Mouse (Mus musculus): Measurements from ENCODE around the gene Pctp. TPM values are rescaled to one million over a fixed set of nuclear protein-coding genes. Genes with fewer than 3 reads are reported as not detected.

The Pctp gene
- 3.6 and 5.1 TPM in 2 replicates for polyA plus RNA-seq (2012; rRNA removed)
- 4.3 TPM in 2 replicates for polyA plus RNA-seq (2014; fragmentation: Nextera tagmentation; extraction: Ambion mirVana)

DNA sequence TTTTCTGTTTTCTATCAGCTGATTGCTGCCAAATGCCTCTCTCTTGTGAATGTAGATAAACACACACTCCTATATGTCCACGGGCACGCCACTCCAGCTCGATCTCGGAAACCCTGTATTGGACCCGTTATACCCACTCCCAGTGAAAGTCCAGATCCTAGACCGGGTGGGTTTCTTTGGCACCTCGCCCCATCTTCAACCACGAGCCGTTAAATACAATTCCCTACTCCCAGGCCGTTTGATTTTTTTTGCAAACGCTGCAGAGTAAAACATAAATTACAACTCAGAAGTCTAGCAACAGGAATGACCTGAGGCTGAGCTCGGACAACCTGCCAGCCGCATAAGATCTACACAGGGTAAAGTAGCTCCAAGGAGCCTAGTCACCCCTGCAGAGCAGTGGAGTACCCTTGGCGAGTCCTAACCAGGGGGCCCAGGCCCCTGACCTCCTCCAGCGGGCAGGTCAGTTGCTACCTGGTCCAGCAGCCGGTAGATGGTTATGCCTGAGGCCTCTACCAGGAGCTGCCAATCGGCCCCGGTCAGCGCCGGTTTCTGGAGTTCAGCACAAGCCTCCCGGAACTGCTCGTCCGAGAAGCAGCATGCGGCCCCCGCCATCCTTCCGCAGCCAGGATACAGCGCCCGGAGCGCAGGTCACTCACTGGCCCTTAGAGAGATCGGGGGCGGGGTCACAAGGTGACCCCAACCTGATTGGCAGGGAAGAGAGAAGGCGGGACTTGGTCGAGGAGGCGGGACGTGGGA lies at the start of gene Pctp:
Gene Pctp, minus strand, starts transcription at position 664 of the 756 bp plus-strand sequence.
- no peak within 1 kb of the TSS for H3K27ac ChIP-seq
- peak; percentile 75 to 78 (median 77) for DNase-seq (ENCODE audit: low read depth in 3 of 3, low spot score in 3 of 3)

DNA sequence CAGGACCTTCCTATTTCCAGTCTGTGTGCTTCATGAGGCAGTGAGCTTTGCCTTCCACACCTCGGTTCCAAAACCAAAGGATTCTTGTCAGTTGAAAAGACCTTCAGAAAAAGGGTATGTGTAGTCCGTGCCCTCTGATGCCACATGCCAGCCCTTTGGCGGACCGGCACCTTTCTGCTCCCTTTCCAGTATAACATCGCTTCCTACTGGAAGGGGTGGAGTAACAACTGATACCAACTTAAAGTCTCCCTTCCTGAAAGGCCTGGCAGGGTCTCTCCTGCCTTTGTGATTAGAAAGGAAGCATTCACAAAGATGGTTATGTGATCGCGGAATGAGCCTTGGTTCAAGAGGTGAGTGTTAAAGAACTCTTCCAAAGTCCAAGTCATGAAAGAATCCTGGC lies 47.3 kb upstream of the Pctp start:
- Histone ChIP-seq H3K4me1 (replicated peaks; ENCODE audit: control insufficient read depth in 2 of 2, insufficient read depth in 2 of 2, low read length in 1 of 2) (no peaks in the 10 kb centered on the region), H3K27me3 (ENCODE audit: control insufficient read depth, insufficient read depth, low read length) (no peaks in the 10 kb centered on the region), H3K4me3 (ENCODE audit: insufficient read depth in 1 of 2, low read depth in 2 of 2, low read length in 2 of 2) (no peak overlapping the region), H3K36me3 (replicated peaks; ENCODE audit: control insufficient read depth, insufficient read depth, low read depth) (no peaks in the 10 kb centered on the region), H3K9ac (replicated peaks) (no peak overlapping the region), H3K9me3 (ENCODE audit: control insufficient read depth, low read length) (no peaks in the 10 kb centered on the region), H3K27ac (no peak overlapping the region), H3K4me2 (ENCODE audit: low read depth) (no peak overlapping the region)
- ATAC-seq (ENCODE audit: insufficient read depth), result no peak
- DNase-seq (ENCODE audit: low read depth in 3 of 3, low spot score in 3 of 3), result no peak
- TF ChIP-seq CTCF (IDR thresholded peaks at IDR 0.05; ENCODE audit: low read depth), result no peak
- no peak for TF ChIP-seq EP300 (IDR thresholded peaks at IDR 0.05; ENCODE audit: low read depth)
- 70% methylated on average over 7 of the region's 7 CpGs for WGBS (ENCODE audit: insufficient replicate concordance)

More for the DNA sequence above, at the start of gene Pctp:
- peak within 1 kb of the TSS; percentile 46 for H3K9ac ChIP-seq (replicated peaks)
- H3K4me1 ChIP-seq (replicated peaks; ENCODE audit: control insufficient read depth in 2 of 2, insufficient read depth in 2 of 2, low read length in 1 of 2), result peaks cover 7 to 8% of the 10 kb centered on the region in 2 experiments; a peak in 3 of 4 replicates
- H3K36me3 ChIP-seq (replicated peaks; ENCODE audit: control insufficient read depth, insufficient read depth, low read depth), result no peaks in the 10 kb centered on the region
- H3K4me2 ChIP-seq (ENCODE audit: low read depth), result peak within 1 kb of the TSS; percentile 91
- TF ChIP-seq EP300 (IDR thresholded peaks at IDR 0.05; ENCODE audit: low read depth) (no peak), CTCF (IDR thresholded peaks at IDR 0.05; ENCODE audit: low read depth) (no peak)
- peak; percentile 97 for ATAC-seq (ENCODE audit: insufficient read depth)
- no peaks in the 10 kb centered on the region for H3K27me3 ChIP-seq (ENCODE audit: control insufficient read depth, insufficient read depth, low read length)
- no peaks in the 10 kb centered on the region for H3K9me3 ChIP-seq (ENCODE audit: control insufficient read depth, low read length)
- H3K4me3 ChIP-seq (ENCODE audit: insufficient read depth in 1 of 2, low read depth in 2 of 2, low read length in 2 of 2), result peak within 1 kb of the TSS; percentile 69 to 78
- WGBS (ENCODE audit: insufficient replicate concordance), result 5% methylated on average over 35 of the region's 35 CpGs

DNA sequence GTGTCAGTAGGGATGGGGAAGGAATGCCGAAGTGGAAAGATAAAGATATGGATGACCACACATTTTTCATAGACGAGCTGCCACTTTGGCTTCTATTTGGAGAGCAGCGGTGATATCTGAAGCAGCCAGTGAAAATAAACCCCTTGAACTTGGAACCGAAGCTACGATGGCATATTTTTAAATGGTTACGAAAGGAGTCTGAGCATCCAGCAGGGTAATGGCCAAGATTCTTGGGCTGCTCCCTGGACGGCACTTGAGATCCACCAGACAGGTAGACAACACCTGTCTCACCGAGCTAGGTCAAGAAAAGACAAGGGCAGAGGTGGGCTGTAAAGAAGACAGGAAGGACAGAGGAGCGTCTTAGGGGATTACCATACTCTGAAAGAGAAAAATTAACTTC lies 44.6 kb upstream of the Pctp start:
- Histone ChIP-seq H3K4me2 (ENCODE audit: low read depth) (no peak overlapping the region), H3K27me3 (ENCODE audit: control insufficient read depth, insufficient read depth, low read length) (no peaks in the 10 kb centered on the region), H3K9ac (replicated peaks) (no peak overlapping the region), H3K27ac (no peak overlapping the region), H3K9me3 (ENCODE audit: control insufficient read depth, low read length) (no peaks in the 10 kb centered on the region), H3K4me1 (replicated peaks; ENCODE audit: control insufficient read depth in 2 of 2, insufficient read depth in 2 of 2, low read length in 1 of 2) (no peaks in the 10 kb centered on the region), H3K4me3 (ENCODE audit: insufficient read depth in 1 of 2, low read depth in 2 of 2, low read length in 2 of 2) (no peak overlapping the region), H3K36me3 (replicated peaks; ENCODE audit: control insufficient read depth, insufficient read depth, low read depth) (no peaks in the 10 kb centered on the region)
- no peak for DNase-seq (ENCODE audit: low read depth in 3 of 3, low spot score in 3 of 3)
- WGBS (ENCODE audit: insufficient replicate concordance), result 71% methylated on average over 9 of the region's 9 CpGs
- TF ChIP-seq EP300 (IDR thresholded peaks at IDR 0.05; ENCODE audit: low read depth) (no peak), CTCF (IDR thresholded peaks at IDR 0.05; ENCODE audit: low read depth) (no peak)
- ATAC-seq (ENCODE audit: insufficient read depth), result no peak

DNA sequence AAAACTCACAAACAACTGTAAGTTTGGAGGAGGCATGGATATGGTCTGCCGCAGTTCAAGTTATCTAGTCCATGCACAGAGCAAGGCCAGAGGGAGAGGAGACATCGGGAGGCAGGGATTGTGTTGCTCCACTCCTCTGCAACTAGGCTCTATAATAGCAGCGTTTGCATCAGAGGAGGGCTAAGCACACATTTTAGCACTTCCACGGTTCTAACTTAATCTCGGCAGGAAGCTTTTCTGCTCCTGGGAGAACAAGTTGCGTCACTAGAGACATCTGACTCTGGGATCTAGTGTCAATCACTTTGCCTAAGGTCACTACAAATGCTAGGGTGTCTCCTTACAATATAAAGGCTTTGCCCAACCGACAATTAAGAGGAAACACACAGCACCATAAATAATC lies 43.5 kb upstream of the Pctp start:
- Histone ChIP-seq H3K36me3 (replicated peaks; ENCODE audit: control insufficient read depth, insufficient read depth, low read depth) (no peaks in the 10 kb centered on the region), H3K4me2 (ENCODE audit: low read depth) (no peak overlapping the region), H3K4me1 (replicated peaks; ENCODE audit: control insufficient read depth in 2 of 2, insufficient read depth in 2 of 2, low read length in 1 of 2) (no peaks in the 10 kb centered on the region), H3K27ac (no peak overlapping the region), H3K9me3 (ENCODE audit: control insufficient read depth, low read length) (no peaks in the 10 kb centered on the region), H3K9ac (replicated peaks) (no peak overlapping the region), H3K4me3 (ENCODE audit: insufficient read depth in 1 of 2, low read depth in 2 of 2, low read length in 2 of 2) (no peak overlapping the region), H3K27me3 (ENCODE audit: control insufficient read depth, insufficient read depth, low read length) (no peaks in the 10 kb centered on the region)
- 30% methylated on average over 7 of the region's 7 CpGs for WGBS (ENCODE audit: insufficient replicate concordance)
- DNase-seq (ENCODE audit: low read depth in 3 of 3, low spot score in 3 of 3), result no peak
- no peak for ATAC-seq (ENCODE audit: insufficient read depth)
- TF ChIP-seq EP300 (IDR thresholded peaks at IDR 0.05; ENCODE audit: low read depth), result no peak

DNA sequence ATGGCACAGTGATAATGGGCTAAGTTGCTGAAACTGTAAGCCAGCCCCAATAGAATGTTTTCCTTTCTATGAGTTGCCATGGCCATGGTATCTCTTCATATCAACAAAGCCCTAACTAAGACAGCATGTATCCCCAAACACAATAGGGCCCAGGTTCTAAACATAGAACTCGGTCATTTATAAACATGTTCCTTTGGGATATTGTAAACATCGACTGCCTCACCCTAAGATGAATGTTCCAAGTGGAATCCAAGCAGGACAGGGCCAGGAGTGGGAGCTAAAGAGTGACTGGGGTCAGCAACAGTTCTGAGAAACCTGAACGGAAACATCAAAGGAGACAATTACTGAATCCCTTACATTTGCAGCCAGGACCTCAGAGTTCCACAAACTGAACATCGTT lies 41.8 kb upstream of the Pctp start:
- WGBS (ENCODE audit: insufficient replicate concordance), result 65% methylated on average over 4 of the region's 4 CpGs
- H3K4me2 ChIP-seq (ENCODE audit: low read depth), result no peak overlapping the region
- TF ChIP-seq EP300 (IDR thresholded peaks at IDR 0.05; ENCODE audit: low read depth) (no peak), CTCF (IDR thresholded peaks at IDR 0.05; ENCODE audit: low read depth) (no peak)

More for the DNA sequence above, 41.8 kb upstream of the Pctp start:
- Histone ChIP-seq H3K27me3 (ENCODE audit: control insufficient read depth, insufficient read depth, low read length) (no peaks in the 10 kb centered on the region), H3K27ac (no peak overlapping the region), H3K4me1 (replicated peaks; ENCODE audit: control insufficient read depth in 2 of 2, insufficient read depth in 2 of 2, low read length in 1 of 2) (no peaks in the 10 kb centered on the region), H3K9me3 (ENCODE audit: control insufficient read depth, low read length) (no peaks in the 10 kb centered on the region), H3K9ac (replicated peaks) (no peak overlapping the region), H3K36me3 (replicated peaks; ENCODE audit: control insufficient read depth, insufficient read depth, low read depth) (no peaks in the 10 kb centered on the region), H3K4me3 (ENCODE audit: insufficient read depth in 1 of 2, low read depth in 2 of 2, low read length in 2 of 2) (no peak overlapping the region)
- DNase-seq (ENCODE audit: low read depth in 3 of 3, low spot score in 3 of 3) (no peak), ATAC-seq (ENCODE audit: insufficient read depth) (no peak)

All from liver, embryonic 14.5 days (tissue).